Comparison of ENCODE assay signal across 9 mouse cellular contexts in genomic region chr19:42432761-42433160, GRCm38 (mm10). TPM values are rescaled to one million over a fixed set of nuclear protein-coding genes. Genes with fewer than 3 reads are reported as not detected.
DNase-seq lines count a peak whose midpoint lies in the region; ATAC-seq lines count a peak whose summit lies in the region.
"Had no signal": no experiment of that assay in that cellular context is flagged by ENCODE, and none has a peak within 500 bp of the region (broad histone marks: within the 10 kb centered on the region; RNA-seq: fewer than 3 reads in every experiment).

No protein-coding gene starts in this region.

- H3K4me2 ChIP-seq in heart, embryonic 11.5 days = no peak overlapping the region
- peak overlapping the region; percentile 68 for H3K4me2 ChIP-seq in hindbrain, embryonic 13.5 days
- peak overlapping the region; percentile 75 for H3K4me2 ChIP-seq in midbrain, embryonic 12.5 days (replicated peaks)

- 37% methylated on average over 8 of the region's 8 CpGs for WGBS in heart, embryonic 10.5 days
- WGBS in heart, embryonic 11.5 days (ENCODE audit: insufficient replicate concordance) = 25% methylated on average over 8 of the region's 8 CpGs
- 48% methylated on average over 8 of the region's 8 CpGs for WGBS in embryonic facial prominence, embryonic 10.5 days
- WGBS in hindbrain, embryonic 13.5 days = 38% methylated on average over 8 of the region's 8 CpGs
- 40% methylated on average over 8 of the region's 8 CpGs for WGBS in midbrain, embryonic 12.5 days

- no peak for DNase-seq in heart, embryonic 10.5 days (ENCODE audit: low spot score)
- no peak for DNase-seq in embryonic facial prominence, embryonic 10.5 days (ENCODE audit: low spot score)
- DNase-seq in adrenal gland, postnatal 14 days = no peak
- DNase-seq in left cerebral cortex, adult 9 months (ENCODE audit: low spot score in 2 of 2) = no peak

- H3K27ac ChIP-seq in heart, embryonic 10.5 days = no peak overlapping the region
- H3K27ac ChIP-seq in heart, embryonic 11.5 days (ENCODE audit: low read depth, low read length) = no peak overlapping the region
- peak overlapping the region; percentile 85; the same call in 1 of the 2 replicates for H3K27ac ChIP-seq in embryonic facial prominence, embryonic 10.5 days (replicated peaks)
- H3K27ac ChIP-seq in hindbrain, embryonic 13.5 days = peak overlapping the region; percentile 95
- peak overlapping the region; percentile 86; the same call in 1 of the 2 replicates for H3K27ac ChIP-seq in midbrain, embryonic 12.5 days (replicated peaks)

- peaks cover 95% of the 10 kb centered on the region for H3K27me3 ChIP-seq in heart, embryonic 10.5 days (ENCODE audit: insufficient read depth, poor library complexity, severe bottlenecking)
- peaks cover 86% of the 10 kb centered on the region for H3K27me3 ChIP-seq in heart, embryonic 11.5 days (ENCODE audit: control insufficient read depth, insufficient read depth, low read length)
- H3K27me3 ChIP-seq in embryonic facial prominence, embryonic 10.5 days (replicated peaks; ENCODE audit: low read depth, poor library complexity, severe bottlenecking) = peaks cover 72% of the 10 kb centered on the region
- peaks cover 46% of the 10 kb centered on the region for H3K27me3 ChIP-seq in hindbrain, embryonic 13.5 days
- H3K27me3 ChIP-seq in midbrain, embryonic 12.5 days = peaks cover 57% of the 10 kb centered on the region

- peak overlapping the region; percentile 70 for H3K4me3 ChIP-seq in heart, embryonic 10.5 days
- H3K4me3 ChIP-seq in heart, embryonic 11.5 days (ENCODE audit: low read depth, low read length) = no peak overlapping the region
- H3K4me3 ChIP-seq in embryonic facial prominence, embryonic 10.5 days = peak overlapping the region; percentile 76
- peak overlapping the region; percentile 58 for H3K4me3 ChIP-seq in hindbrain, embryonic 13.5 days
- H3K4me3 ChIP-seq in midbrain, embryonic 12.5 days = peak overlapping the region; percentile 64

- no peak overlapping the region for H3K9ac ChIP-seq in heart, embryonic 11.5 days (ENCODE audit: low read depth, low read length)
- H3K9ac ChIP-seq in hindbrain, embryonic 13.5 days = peak overlapping the region; percentile 87
- H3K9ac ChIP-seq in midbrain, embryonic 12.5 days (replicated peaks) = peak overlapping the region; percentile 79

- no peaks in the 10 kb centered on the region for H3K36me3 ChIP-seq in heart, embryonic 10.5 days
- H3K36me3 ChIP-seq in heart, embryonic 11.5 days (ENCODE audit: control insufficient read depth, insufficient read depth, low read length) = no peaks in the 10 kb centered on the region
- no peaks in the 10 kb centered on the region for H3K36me3 ChIP-seq in embryonic facial prominence, embryonic 10.5 days (replicated peaks)
- no peaks in the 10 kb centered on the region for H3K36me3 ChIP-seq in hindbrain, embryonic 13.5 days
- no peaks in the 10 kb centered on the region for H3K36me3 ChIP-seq in midbrain, embryonic 12.5 days

- H3K4me1 ChIP-seq in heart, embryonic 10.5 days = peaks cover 19% of the 10 kb centered on the region
- no peaks in the 10 kb centered on the region for H3K4me1 ChIP-seq in heart, embryonic 11.5 days (ENCODE audit: control insufficient read depth, insufficient read depth, low read length)
- peaks cover 21% of the 10 kb centered on the region for H3K4me1 ChIP-seq in embryonic facial prominence, embryonic 10.5 days
- H3K4me1 ChIP-seq in hindbrain, embryonic 13.5 days (replicated peaks) = peaks cover 32% of the 10 kb centered on the region
- peaks cover 17% of the 10 kb centered on the region for H3K4me1 ChIP-seq in midbrain, embryonic 12.5 days

- ATAC-seq in heart, embryonic 11.5 days (replicated peaks; ENCODE audit: insufficient number of reproducible peaks, low FRiP score, low TSS enrichment) = no peak
- ATAC-seq in hindbrain, embryonic 13.5 days (ENCODE audit: low FRiP score) = no peak
- ATAC-seq in midbrain, embryonic 12.5 days (ENCODE audit: low FRiP score, low read depth) = no peak
- ATAC-seq in CD4-positive, CD25-positive, alpha-beta regulatory T cell, adult 4 months = no peak

- H3K9me3 ChIP-seq in heart, embryonic 10.5 days = no peaks in the 10 kb centered on the region
- no peaks in the 10 kb centered on the region for H3K9me3 ChIP-seq in heart, embryonic 11.5 days (replicated peaks; ENCODE audit: control insufficient read depth, low read length)
- no peaks in the 10 kb centered on the region for H3K9me3 ChIP-seq in embryonic facial prominence, embryonic 10.5 days
- no peaks in the 10 kb centered on the region for H3K9me3 ChIP-seq in hindbrain, embryonic 13.5 days
- H3K9me3 ChIP-seq in midbrain, embryonic 12.5 days = no peaks in the 10 kb centered on the region

RNA-seq across cellular contexts. Expression of gene Crtac1, which starts 1.2 kb away (rescaled TPM):
- 0.07 and 0.28 TPM in 2 replicates for polyA plus RNA-seq in heart, embryonic 10.5 days (2016; fragmentation: Nextera tagmentation; extraction: Ambion mirVana)
- polyA plus RNA-seq in heart, embryonic 11.5 days (2014; fragmentation: Nextera tagmentation; extraction: Ambion mirVana) = 0.23 and 0.46 TPM in 2 replicates
- polyA plus RNA-seq in embryonic facial prominence, embryonic 10.5 days (2016; fragmentation: Nextera tagmentation; extraction: Ambion mirVana) = 7.1 and 8.8 TPM in 2 replicates
- polyA plus RNA-seq in hindbrain, embryonic 13.5 days (2015; fragmentation: Nextera tagmentation; extraction: Ambion mirVana) = 29.9 and 33.1 TPM in 2 replicates
- 8.1 TPM in 2 replicates for polyA plus RNA-seq in midbrain, embryonic 12.5 days (2016; fragmentation: Nextera tagmentation; extraction: Ambion mirVana)
- not detected for polyA plus RNA-seq in CD4-positive, CD25-positive, alpha-beta regulatory T cell, adult 4 months (2017; shearing (Covaris generic))
- total RNA-seq in adrenal gland, postnatal 14 days (2021) = 0.37 and 1.1 TPM in 2 replicates
- total RNA-seq: granulocyte monocyte progenitor cell, adult 5-6 weeks had no signal

Comparison
In these comparisons a context has a peak if more than half of its experiments do, and no peak if none do; other contexts are left out.
1. H3K27ac ChIP-seq: peak in embryonic facial prominence, embryonic 10.5 days (single experiment), hindbrain, embryonic 13.5 days (single experiment) and midbrain, embryonic 12.5 days (single experiment); none in heart, embryonic 10.5 days (single experiment) and heart, embryonic 11.5 days (single experiment).